17 mouse cellular contexts compared by ENCODE assay signal in genomic region chr1:40444800-40445199, GRCm38 (mm10). TPM values are rescaled to one million over a fixed set of nuclear protein-coding genes. Genes with fewer than 3 reads are reported as not detected.
A peak's percentile ranks its signal among the peaks of the same experiment; 100 is the strongest.
DNase-seq lines count a peak whose midpoint lies in the region; ATAC-seq and TF ChIP-seq lines count a peak whose summit lies in the region.
"Had no signal": no experiment of that assay in that cellular context is flagged by ENCODE, and none has a peak within 500 bp of the region (broad histone marks: within the 10 kb centered on the region; RNA-seq: fewer than 3 reads in every experiment).

No protein-coding gene starts in this region.

- no peak for ATAC-seq in megakaryocyte, adult 5-6 weeks (ENCODE audit: poor library complexity, severe bottlenecking)
- ATAC-seq in Patski, result peak; percentile 89
- ATAC-seq in hindbrain, embryonic 14.5 days (ENCODE audit: low FRiP score), result no peak
- no peak for ATAC-seq in CD4-positive, CD25-positive, alpha-beta regulatory T cell, adult 4 months
- ATAC-seq: liver, postnatal 0 days had no signal

- no peak overlapping the region for H3K27ac ChIP-seq in hindbrain, embryonic 14.5 days
- H3K27ac ChIP-seq: forebrain, embryonic 10.5 days; hindbrain, embryonic 15.5 days had no signal

- no peaks in the 10 kb centered on the region for H3K9me3 ChIP-seq in megakaryocyte, embryonic 14.5 days
- H3K9me3 ChIP-seq in hindbrain, embryonic 14.5 days (ENCODE audit: control insufficient read depth, low read length), result no peaks in the 10 kb centered on the region
- H3K9me3 ChIP-seq: forebrain, embryonic 10.5 days; hindbrain, embryonic 15.5 days had no signal

- intact Hi-C loops in heart, postnatal 10 days (cut with DNase I), result no loop called here

- peak overlapping the region; percentile 51 for H3K4me3 ChIP-seq in megakaryocyte, embryonic 14.5 days (replicated peaks)
- no peak overlapping the region for H3K4me3 ChIP-seq in hindbrain, embryonic 14.5 days (replicated peaks; ENCODE audit: low read length)
- H3K4me3 ChIP-seq: forebrain, embryonic 10.5 days; hindbrain, embryonic 15.5 days had no signal

- H3K27me3 ChIP-seq in megakaryocyte, embryonic 14.5 days (replicated peaks), result no peaks in the 10 kb centered on the region
- no peaks in the 10 kb centered on the region for H3K27me3 ChIP-seq in Patski
- H3K27me3 ChIP-seq in hindbrain, embryonic 14.5 days (ENCODE audit: control insufficient read depth, insufficient read depth, low read length), result no peaks in the 10 kb centered on the region
- H3K27me3 ChIP-seq: hindbrain, embryonic 15.5 days had no signal

- 85% methylated on average over 3 of the region's 3 CpGs for WGBS in hindbrain, embryonic 14.5 days

- POLR2A ChIA-PET in Patski (lab: Charles Lee), result no interaction called here

- TF ChIP-seq CTCF in Patski (IDR thresholded peaks at IDR 0.05), result no peak

- no peaks in the 10 kb centered on the region for H3K36me3 ChIP-seq in megakaryocyte, embryonic 14.5 days (replicated peaks; ENCODE audit: low read length)
- H3K36me3 ChIP-seq in hindbrain, embryonic 14.5 days (replicated peaks; ENCODE audit: control insufficient read depth, insufficient read depth), result no peaks in the 10 kb centered on the region
- H3K36me3 ChIP-seq: forebrain, embryonic 10.5 days; hindbrain, embryonic 15.5 days had no signal

- in situ Hi-C loops in Patski (cut with MboI; ENCODE audit: low pct_unique_long_range_greater_than_20kb), result no loop called here

- H3K9ac ChIP-seq in hindbrain, embryonic 14.5 days, result no peak overlapping the region
- H3K9ac ChIP-seq: hindbrain, embryonic 15.5 days; liver, postnatal 0 days had no signal

- DNase-seq in heart, postnatal 10 days, result peak; percentile 20 to 21
- DNase-seq in heart, adult 8-10 months (ENCODE audit: low spot score), result no peak
- peak; percentile 47 for DNase-seq in Patski (ENCODE audit: low read depth, low spot score)
- peak; percentile 2 to 8 for DNase-seq in right cerebral cortex, postnatal 36 days (ENCODE audit: low spot score in 2 of 2)
- DNase-seq in hindbrain, embryonic 14.5 days (ENCODE audit: low spot score), result no peak
- DNase-seq: adrenal gland, postnatal 10 days; cerebellum, postnatal 14 days; kidney, adult 9 months; liver, postnatal 0 days; thymus, postnatal 25 days had no signal

- peaks cover 4% of the 10 kb centered on the region; the same call in 1 of the 2 replicates for H3K4me1 ChIP-seq in megakaryocyte, embryonic 14.5 days
- no peaks in the 10 kb centered on the region for H3K4me1 ChIP-seq in hindbrain, embryonic 14.5 days (replicated peaks; ENCODE audit: control insufficient read depth, insufficient read depth, low read length)
- H3K4me1 ChIP-seq: forebrain, embryonic 10.5 days; hindbrain, embryonic 15.5 days had no signal

- H3K4me2 ChIP-seq in hindbrain, embryonic 14.5 days (replicated peaks), result no peak overlapping the region
- H3K4me2 ChIP-seq: hindbrain, embryonic 15.5 days had no signal

- CTCF ChIA-PET in Patski (lab: Charles Lee), result interaction anchor here (1.0 kb wide), 1 partner anchor 14 kb away, joined by 3 read pairs; no protein-coding TSS in a partner anchor

RNA-seq across cellular contexts. Expression of gene Il1rl1, which starts 15.4 kb away (rescaled TPM):
- total RNA-seq in heart, postnatal 10 days (2021), result 1 to 10 TPM in 1 of 2 experiments, under 1 TPM in 1; 0.60 to 1.4 TPM
- 1 to 10 TPM in 1 of 4 experiments, under 1 TPM in 3; 0.37 to 1.6 (median 0.87) TPM for total RNA-seq in heart, adult 8-10 months (2022)
- polyA plus RNA-seq in megakaryocyte, embryonic 14.5 days (2012; ENCODE audit: insufficient read depth, low replicate concordance), result 0.48 TPM in 1 of 2 replicates, not detected in the other
- 4.2 and 7.3 TPM in 2 replicates for total RNA-seq in megakaryocyte, adult 5-6 weeks (2015)
- 5.7 and 8.9 TPM in 2 replicates for total RNA-seq in megakaryocyte, adult 5-6 weeks (2017)
- polyA plus RNA-seq in Patski (2021), result 3.6 TPM
- 0.04 and 0.11 TPM in 2 replicates for polyA plus RNA-seq in hindbrain, embryonic 14.5 days (2014; fragmentation: Nextera tagmentation; extraction: Ambion mirVana)
- polyA plus RNA-seq in CD4-positive, CD25-positive, alpha-beta regulatory T cell, adult 4 months (2017; shearing (Covaris generic)), result 10 to 100 TPM in 1 of 2 experiments, 1 to 10 TPM in 1; 9.2 to 11.5 TPM
- polyA plus RNA-seq: embryonic facial prominence, embryonic 11.5 days; forebrain, embryonic 10.5 days; hindbrain, embryonic 15.5 days; neural tube, embryonic 14.5 days had no signal

RNA-seq across cellular contexts. Expression of gene Il18r1, which starts 20.6 kb away (rescaled TPM):
- 1 to 10 TPM; 1.7 to 1.9 TPM for total RNA-seq in heart, postnatal 10 days (2021)
- 1 to 10 TPM in 1 of 4 experiments, under 1 TPM in 3; 0.19 to 1.9 (median 0.39) TPM for total RNA-seq in heart, adult 8-10 months (2022)
- not detected in 2 replicates for polyA plus RNA-seq in megakaryocyte, embryonic 14.5 days (2012; ENCODE audit: insufficient read depth, low replicate concordance)
- 6.8 and 8.9 TPM in 2 replicates for total RNA-seq in megakaryocyte, adult 5-6 weeks (2015)
- total RNA-seq in megakaryocyte, adult 5-6 weeks (2017), result 11.6 and 15.4 TPM in 2 replicates
- not detected for polyA plus RNA-seq in Patski (2021)
- not detected in 2 replicates for polyA plus RNA-seq in hindbrain, embryonic 14.5 days (2014; fragmentation: Nextera tagmentation; extraction: Ambion mirVana)
- 10 to 100 TPM; 45.0 to 45.8 TPM for polyA plus RNA-seq in CD4-positive, CD25-positive, alpha-beta regulatory T cell, adult 4 months (2017; shearing (Covaris generic))
- polyA plus RNA-seq: embryonic facial prominence, embryonic 11.5 days; forebrain, embryonic 10.5 days; hindbrain, embryonic 15.5 days; neural tube, embryonic 14.5 days had no signal

Comparison
In these comparisons a context has a peak if more than half of its experiments do, and no peak if none do; other contexts are left out.
1. DNase-seq: peak in heart, postnatal 10 days (2 of 2), Patski (single experiment) and right cerebral cortex, postnatal 36 days (2 of 2); none in heart, adult 8-10 months (single experiment) and hindbrain, embryonic 14.5 days (single experiment).
2. RNA of gene Il18r1, which starts 20.6 kb away (polyA plus RNA-seq): 45.0 to 45.8 TPM in CD4-positive, CD25-positive, alpha-beta regulatory T cell, adult 4 months; not detected in Patski (single experiment), not detected in megakaryocyte, embryonic 14.5 days and not detected in hindbrain, embryonic 14.5 days; every median in the first group is over 10 times any median in the second.